Mouse (Mus musculus): ENCODE results near the gene Grem1.

- TF ChIP-seq POLR2A (IDR thresholded peaks at IDR 0.05; ENCODE audit: extremely low read depth, insufficient read depth, low read length) (no peak), CTCF (IDR thresholded peaks at IDR 0.05; ENCODE audit: extremely low read depth, insufficient read depth, low read length) (no peak)
Observed at GRCm38 (mm10) chr2:113696647-113697046, 61.8 kb downstream of the Grem1 start.

Measured in cortical plate, adult 2 months (tissue).